Mouse (Mus musculus) left cerebral cortex, postnatal 4 days (tissue): ENCODE measurements around the gene Nln. TPM values are rescaled to one million over a fixed set of nuclear protein-coding genes. Genes with fewer than 3 reads are reported as not detected.

Experiments
- DNase-seq: peaks from one replicate; pipeline ENCODE4 v3.0.0-alpha.2; 2022
- intact Hi-C: fragments of 180-260 bp; cut with DNase I; formaldehyde crosslinking; loops from one replicate; pipeline ENCODE4 v1.15.1; 2025
- total RNA-seq, 2 experiments: library from RNA; stranded (reverse); gene quantifications; 2 replicates each; pipeline ENCODE4 v1.2.3; 2021

The Nln gene
- 10 to 100 TPM; 77.8 to 81.4 TPM for total RNA-seq

DNA sequence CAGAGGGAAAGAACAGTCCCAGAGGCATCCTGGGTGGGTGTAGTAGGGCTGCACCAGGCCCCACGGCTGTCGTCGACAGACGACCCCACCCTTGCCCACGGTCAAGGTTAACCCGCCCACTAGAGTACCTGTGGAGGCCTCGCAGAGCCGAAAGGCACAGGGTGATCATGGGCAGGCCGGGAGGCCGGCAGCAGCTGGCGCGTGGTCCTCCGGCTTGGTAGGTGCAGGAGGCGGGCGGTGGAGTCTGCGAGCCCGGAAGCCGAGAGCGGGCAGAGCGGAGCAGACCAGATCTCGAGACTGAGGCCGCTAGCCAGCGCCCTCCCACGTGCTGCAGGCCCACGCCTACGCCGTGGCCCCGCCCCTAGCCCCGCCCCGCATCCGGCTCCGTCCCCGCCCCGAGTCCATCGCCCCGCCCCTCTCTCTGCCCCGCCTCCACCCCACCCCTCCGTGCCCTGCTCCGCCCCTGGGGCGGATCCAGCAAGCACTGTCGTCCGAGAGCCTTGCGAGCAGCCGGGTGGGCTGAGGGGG is at the start of gene Nln, which contains the start of gene Sgtb:
Gene Nln, minus strand, starts transcription at position 327 of the 528 bp plus-strand sequence.
Gene Sgtb, plus strand, starts transcription at position 454 of the 528 bp plus-strand sequence.
- DNase-seq = peak; percentile 97
- intact Hi-C loops = no loop called here

DNA sequence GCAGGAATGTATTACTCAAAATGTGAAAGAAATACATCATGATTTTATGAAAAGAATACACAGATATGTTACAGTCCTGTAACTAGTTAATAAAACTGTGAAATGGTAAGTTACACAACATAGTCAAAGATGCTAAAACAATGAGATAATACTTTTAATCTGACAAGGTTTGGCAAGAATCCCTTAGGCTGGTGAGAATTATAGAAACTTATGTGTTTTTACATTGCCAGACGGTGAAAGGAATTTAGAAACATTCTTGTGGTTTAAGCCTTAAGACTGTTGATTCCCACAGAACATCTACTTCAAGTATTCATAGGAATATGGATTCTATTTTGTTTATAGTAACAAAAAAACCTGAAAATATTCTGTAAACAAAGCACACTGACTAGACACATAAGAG is 46.3 kb upstream of the Nln start:
- intact Hi-C loops = no loop called here
- DNase-seq = no peak

DNA sequence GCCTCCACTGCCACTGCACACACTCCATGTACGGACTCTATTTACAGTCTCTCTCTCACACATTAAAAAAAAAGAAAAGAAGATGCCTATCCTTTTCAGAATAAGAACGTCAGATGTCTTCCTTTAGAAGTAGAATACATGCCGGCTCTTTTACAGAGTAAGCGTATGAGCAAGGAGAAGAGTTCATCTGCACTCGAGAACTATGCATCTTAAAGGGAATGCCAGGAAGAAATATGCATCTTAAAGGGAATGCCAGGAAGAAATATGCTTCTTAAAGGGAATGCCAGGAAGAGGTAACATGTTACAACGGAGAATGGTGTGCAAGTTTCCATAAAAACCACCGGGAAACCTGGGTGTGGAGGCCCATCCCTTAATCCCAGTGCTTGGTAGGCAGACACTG is 45.7 kb upstream of the Nln start:
- intact Hi-C loops = no loop called here
- DNase-seq = no peak

DNA sequence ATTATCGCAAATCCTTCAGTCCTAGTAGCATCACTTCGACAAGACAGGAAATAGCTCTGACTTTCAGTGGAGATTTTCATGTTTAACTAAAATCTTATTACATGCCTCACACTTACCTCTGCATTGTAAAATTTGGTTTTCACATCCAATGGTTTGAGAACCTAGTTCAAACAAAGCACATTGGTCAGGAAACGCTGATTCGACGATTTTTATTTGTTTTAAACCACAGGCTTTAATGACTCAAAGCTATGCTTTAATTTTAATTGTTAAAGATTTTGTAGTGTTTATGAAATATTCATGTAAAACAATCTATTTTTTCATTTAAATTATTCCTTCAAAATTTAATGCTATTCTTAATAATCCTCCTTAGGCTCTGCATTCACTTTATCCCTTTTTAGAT is 44.8 kb upstream of the Nln start:
- intact Hi-C loops = no loop called here
- no peak for DNase-seq

DNA sequence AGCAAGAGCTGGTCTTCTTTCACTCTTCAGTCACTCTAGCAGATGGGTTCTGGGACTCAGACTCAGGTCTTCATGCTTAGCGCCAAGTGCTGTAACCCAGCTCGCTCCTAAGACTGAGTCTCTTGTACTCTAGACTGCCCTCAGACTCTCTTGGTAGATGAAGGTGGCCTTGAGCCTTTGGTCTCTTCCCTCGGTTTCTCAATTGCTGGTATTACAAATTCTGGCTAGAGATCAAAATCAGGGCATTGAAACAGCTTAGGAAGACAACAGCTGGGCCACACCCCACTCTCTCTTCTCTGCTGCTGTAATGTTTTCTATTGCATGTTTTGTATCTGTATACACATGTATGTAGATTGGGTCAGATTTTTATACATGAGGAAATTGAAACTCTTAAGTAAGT is 36.2 kb upstream of the Nln start:
- intact Hi-C loops = no loop called here
- DNase-seq = no peak

DNA sequence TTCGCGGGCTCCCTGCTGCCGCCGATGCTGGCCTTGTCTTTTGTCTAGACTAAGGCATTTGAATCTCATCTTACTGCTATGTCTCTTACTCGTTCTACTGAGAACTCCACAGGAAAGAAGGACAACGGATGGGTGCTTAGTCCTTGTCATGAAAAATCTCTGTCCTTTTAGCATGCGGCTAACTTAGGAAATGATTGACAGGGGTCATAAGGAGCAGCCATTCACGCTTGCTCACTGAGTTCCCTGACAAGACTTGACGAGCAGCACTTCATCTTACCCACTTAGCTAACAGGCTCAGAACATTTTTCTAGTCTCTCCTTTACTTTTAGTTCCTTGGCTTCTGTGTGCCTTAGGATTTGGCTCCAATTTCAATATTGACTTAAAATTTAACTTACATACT is 35.5 kb upstream of the Nln start:
- no peak for DNase-seq
- intact Hi-C loops = no loop called here

DNA sequence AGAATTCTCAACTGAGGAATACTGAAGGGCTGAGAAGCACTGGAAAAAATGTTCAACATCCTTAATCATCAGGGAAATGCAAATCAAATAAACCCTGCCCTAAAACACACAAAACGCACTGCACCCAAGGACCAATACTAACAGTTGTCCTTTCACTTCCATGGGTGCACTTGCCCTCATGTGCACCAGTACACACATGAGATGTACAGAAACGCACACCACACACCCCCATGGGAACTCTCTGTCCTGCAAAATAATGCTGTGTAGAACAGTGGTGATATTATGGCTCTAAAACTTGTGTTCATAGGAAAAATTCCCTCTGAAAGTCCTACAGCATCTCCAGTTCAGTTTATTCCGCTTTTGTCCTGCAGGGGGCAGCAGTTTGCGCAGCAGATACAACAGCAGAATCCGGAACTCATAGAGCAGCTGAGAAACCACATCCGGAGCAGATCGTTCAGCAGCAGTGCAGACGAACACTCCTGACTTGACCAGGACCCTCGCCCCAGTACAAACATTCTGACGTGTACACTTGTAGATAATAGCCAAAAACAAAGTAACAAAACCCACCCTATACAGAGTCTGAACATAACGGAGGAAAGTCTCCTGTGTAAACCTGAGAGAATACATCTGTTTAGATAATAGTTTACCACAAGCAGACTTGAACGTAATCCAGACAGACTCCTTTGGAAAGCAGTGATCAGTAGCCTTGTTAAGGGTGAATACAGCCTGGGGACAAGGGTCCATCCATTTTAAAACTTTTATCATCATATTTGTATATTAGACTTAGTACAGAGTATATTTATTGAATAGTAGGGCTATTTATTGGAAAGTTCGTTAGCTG is 30.2 kb upstream of the Nln start:
- intact Hi-C loops = loop anchor here (10.0 kb wide), 1 partner anchor 55 kb away; no protein-coding TSS in a partner anchor
- DNase-seq = peak; percentile 78

DNA sequence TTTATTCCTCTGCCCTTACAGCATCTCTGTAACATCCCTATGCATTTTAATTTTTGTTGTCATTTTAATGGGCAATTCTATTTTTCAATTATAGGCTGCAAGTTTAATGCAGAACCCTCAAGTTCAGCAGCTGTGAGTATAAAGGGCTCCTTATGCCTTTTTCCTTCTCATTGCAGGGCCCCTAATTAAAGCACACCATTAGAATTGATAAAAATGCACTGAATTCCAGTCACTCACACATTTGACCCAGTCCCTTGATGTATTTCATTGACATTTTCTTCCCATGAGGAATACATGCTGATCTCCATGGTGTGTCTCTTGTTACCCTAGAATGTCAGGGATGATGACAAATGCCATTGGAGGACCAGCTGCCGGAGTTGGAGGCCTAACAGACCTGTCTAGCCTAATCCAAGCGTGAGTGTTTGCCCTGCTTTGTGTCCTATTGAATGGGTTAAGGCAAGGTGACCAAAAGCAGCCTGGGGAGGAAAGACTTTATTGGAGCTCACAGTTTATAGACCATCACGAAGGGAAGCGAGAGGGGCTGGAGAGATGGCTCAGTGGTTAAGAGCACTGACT is 25.2 kb upstream of the Nln start:
- intact Hi-C loops = loop anchor here (10.0 kb wide), 1 partner anchor 60 kb away; no protein-coding TSS in a partner anchor
- no peak for DNase-seq

DNA sequence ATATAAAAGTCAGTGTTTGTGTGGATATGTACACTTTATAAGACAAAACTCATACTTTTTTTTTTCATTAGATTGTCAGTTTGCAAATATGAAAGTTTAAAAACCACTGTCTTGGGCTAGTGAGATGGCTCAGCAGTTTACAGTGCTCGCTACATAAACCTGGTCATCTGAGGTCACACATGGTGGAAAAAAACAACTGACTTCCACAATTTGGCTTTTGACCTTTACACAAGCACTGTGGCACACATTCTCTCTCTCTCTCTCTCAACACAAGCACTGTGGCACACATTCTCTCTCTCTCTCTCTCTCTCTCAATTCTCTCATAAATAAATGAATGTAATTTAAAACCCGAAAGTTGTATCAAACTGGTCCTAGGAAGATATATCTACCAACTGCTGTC is 23.1 kb upstream of the Nln start:
- intact Hi-C loops = loop anchor here (10.0 kb wide), 1 partner anchor 62 kb away; no protein-coding TSS in a partner anchor
- DNase-seq = no peak

DNA sequence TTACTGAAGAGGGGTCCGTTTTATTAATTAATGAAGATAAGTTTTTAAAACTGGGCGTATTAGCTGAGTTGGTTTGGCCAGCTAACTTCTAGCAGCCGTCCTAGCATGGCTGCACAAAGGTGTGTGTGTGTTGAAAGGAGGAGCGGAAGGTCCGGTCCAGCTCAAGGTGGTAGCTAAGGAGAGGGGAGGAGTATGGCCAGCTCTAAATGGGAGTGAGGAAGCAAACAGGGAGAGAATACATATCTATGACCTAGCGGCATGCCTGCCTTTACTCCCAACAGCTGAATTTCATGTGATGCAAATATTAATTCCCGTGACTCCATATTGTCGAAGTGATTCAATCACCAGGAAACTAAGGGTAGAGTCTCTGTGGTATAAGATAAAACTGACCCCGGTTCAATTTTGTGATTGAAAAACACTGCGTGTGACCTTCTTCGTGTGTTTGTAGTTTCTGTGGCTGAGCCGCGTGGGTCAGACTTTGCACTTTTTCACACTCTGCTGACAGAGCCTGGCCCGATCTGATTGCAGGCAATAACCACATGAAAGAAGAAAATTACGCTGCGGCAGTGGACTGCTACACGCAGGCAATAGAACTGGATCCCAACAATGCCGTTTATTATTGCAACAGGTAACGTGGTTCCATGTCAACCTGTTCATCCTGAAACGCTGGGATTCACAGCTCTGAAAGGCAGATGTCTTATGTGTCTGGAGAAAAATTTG is 14.4 kb upstream of the Nln start:
- no peak for DNase-seq
- intact Hi-C loops = no loop called here

DNA sequence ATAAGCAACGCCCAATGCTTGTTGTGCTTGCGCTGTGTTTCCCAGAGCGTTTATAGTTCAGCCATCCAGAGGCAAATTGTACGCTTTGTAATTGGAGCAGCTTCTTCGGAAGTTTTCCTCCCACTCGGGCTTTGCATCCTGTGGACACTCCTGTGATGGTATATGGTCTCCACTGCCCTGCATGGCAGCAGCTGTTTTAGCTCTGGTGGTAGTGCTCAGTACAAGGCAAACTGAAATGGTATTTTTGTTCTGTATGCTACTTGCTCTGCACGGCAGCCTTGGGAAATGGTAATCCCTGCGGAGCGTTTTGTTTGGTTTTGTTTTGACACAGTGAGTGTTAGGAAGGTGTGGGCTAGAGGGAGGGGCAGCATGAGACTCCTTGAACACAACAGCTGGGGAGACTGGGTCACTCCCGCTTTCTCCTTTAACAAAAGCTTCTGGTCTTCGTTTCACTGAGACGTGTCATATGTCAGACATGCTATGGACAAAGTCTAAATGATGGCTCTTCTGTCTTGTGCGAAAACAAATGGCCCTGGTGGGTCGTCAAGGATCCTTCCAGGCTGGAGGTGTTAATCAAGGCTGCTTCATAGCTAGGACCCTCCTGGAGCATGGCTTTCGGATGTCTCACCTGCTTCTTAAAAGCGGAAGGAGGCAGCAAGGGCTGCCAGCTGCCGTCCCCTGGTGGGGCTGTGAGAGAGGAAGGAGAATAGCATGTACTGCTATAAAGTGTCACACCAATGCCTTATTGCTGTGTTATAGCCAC is 12.8 kb upstream of the Nln start:
- intact Hi-C loops = no loop called here
- DNase-seq = no peak

DNA sequence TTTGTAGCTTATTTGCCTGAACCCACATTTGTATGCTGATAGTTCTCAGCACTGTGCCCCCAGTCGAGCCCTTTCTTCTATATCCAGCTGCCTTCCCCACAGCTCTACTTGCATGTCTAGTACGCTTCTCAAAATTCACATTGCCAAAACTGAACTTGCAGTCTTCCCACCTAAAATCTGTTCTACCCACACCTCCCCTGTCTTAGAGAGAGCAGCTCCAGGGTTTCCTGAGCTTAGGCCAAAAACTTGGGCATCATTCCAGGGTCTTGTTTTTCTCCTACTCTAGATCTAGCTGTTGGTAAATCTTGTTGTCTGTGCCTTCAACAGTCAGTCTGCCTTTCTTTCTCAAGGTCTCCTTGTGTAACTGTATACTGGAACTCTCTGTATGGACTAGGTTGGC is 5.4 kb upstream of the Nln start:
- intact Hi-C loops = no loop called here

DNA sequence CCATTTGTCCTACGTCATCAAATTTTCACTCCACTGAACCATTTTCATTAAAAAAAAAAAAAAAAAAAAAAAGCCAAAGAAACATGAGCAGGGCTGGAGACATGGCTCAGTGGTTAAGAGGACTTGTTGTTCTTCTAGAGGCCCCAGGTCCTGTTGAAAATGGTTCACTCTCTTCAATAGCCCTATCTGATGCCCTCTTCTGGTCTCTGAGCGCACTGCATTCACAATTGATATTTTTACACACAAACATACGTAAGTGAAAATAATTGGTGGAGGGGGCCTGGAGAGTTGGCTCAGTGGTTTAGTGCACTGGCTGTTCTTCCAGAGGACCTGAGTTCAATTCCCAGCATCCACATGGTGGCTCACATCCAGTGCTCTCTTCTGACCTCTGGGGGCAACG is 4.4 kb upstream of the Nln start:
- intact Hi-C loops = no loop called here
- DNase-seq = no peak

More for the DNA sequence above, 5.4 kb upstream of the Nln start:
- DNase-seq = no peak

DNA sequence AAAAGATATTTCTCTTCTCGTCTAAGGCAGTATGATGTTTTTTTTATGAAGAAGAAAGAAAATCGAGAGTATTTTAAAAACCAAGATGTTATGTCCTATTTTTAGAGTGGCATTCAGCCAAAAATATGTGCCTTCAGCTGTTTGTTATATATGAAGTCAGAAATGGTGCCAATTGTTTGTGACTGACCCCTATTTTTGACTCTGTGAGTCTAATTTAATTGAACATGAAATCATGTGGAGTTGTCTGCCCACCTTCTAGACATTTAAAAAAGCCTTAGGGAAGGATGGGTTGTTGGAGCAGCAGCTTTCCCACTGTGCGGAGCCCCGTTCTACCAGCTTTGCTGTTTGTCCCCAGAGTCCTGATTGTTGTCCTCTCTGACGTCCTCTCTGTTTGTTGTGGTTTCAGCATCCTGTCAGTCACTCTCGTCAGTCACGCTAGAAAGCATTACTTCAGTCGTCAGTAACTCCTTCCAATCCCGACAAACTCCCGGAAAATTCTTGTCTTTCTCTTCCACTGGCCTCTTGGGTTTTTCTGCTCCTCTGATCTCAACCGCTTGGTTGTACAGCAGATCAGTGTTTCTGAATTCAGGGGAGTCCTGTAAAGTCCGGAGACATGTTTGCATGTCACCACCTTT is 3.0 kb upstream of the Nln start:
- no peak for DNase-seq
- intact Hi-C loops = no loop called here

DNA sequence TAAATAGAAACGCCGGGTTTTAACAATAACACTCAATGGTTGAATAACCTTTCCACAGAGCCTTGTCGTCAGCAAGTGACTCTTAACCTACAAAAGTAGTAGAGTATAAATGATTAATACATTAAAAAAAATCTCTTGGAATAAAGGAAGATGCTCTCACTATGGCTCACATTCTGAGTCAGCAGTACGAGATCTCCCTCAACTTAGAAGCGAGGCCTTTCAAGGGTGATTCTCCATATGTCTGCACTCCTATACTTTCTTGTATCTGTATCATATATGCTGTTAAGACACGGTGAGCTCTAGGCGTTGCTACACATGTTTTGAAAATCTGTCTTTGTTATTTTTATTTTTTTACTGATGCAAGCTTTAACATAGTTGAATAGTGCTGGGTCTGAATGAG is 1.1 kb upstream of the Nln start:
- intact Hi-C loops = no loop called here
- DNase-seq = no peak

DNA sequence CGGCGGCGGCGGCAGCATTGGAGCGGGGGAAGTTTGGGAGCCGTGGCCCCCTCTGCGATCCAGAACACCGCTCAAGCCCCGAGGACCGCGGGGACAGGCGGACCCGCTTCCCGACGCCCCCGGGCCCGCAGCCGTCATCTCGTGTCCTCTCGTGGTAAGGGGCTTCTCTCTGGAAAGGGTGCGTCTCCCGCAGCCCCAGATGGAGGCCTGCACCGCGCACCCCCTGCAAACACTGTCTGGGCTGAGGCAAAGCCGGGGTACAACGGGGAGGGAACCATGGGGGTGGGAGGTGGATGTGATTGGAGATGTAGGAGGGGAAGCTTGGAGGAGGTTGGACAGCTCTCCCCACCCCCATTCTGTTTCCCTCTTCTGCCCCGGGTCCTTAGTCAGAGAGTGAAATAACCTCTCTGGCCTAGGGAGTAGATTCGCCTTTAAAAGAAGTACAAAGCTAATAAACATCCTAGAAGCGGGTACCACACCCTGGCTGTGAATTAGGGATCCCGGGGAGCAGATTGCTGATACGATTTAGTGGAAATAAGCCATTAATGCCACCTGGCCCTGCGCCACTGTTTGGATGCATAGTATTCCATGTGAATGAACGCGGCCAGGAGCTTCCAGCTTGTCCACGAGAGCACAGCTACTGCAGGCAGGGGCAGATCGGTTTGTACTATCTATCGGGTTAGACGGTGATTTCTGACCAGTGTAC is 555 bp upstream of the Nln start:
- peak; percentile 75 for DNase-seq
- intact Hi-C loops = no loop called here

DNA sequence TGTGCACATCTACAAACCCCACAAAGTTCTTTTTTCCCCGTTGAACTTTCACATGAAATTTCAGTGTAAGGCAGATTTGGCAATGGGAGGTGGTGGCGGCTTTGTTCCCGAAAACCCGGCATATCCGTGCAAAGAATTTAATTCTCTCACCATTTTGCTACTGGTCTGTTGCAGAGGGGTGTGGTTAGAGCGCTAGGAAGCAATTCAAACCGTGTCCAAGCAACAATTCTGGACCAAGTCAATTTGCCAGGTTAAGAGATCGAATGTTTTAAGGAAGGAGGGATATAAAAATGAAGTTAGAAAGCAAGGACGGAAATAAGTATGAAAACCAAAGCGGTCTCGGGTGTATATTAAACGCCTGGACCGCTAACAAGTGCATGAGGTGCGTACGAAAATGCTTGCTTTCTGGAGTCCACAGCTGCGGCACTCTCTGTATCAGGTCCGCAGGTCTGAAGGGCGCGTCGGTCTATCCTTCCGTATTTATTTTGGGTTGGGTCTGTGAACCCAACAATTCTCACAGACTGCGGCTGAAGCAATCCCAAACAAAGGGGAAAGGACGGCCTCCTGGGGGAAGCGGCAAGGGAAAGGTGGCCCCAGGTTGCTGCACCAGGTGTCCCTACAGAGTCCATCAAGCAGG is 645 bp downstream of the Nln start:
- no peak for DNase-seq
- intact Hi-C loops = no loop called here

DNA sequence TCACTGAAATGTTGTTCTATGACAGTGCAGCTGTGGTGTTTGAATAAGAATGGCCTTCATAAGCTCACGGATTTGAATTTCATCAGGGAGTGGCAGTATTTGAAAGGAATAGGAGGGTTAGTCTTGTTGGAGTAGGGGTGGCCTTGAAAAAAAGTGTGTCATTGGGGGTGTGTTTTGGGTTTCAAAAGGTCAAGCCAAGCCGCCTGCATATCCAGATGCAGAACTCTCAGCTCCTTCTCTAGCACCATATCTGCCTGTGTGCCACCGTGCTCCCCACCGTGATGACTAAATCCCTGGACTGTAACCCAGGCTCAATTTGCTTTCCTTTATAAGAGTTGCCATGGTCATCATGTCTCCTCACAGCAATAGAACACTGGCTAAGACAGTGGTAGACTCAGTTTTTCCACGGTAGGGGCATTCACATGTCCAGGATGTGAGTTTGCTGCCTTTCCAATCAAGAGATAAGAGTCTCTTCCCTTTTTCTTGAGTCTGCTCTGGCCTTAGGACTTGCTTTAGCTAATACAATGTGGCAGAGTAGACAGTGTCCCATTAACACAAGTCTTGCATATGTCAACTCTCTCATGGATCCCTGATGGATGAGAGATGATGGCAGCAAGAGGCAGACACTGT is 7.7 kb downstream of the Nln start:
- intact Hi-C loops = no loop called here

DNA sequence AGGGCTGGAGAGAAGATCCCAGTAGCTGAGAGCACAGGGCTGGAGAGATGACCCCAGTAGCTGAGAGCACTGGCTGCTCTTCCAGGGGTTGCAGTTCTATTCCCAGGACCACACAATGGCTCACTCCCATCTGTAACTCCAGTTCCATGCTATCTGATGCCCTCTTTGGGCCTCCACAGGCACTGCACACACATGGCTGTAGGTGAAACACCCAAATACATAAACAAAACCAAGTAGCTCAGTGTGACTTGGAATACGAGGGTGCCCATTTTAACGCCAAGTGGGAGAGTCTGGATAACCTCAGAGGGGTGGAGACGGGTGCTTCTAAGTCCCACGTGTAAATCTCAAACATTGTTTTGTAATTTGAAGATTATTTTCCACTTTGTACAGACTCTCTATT is 9.0 kb downstream of the Nln start:
- intact Hi-C loops = no loop called here
- no peak for DNase-seq

More for the DNA sequence above, 7.7 kb downstream of the Nln start:
- DNase-seq = no peak
